ENCODE assay signal across 24 mouse cellular contexts in the genomic region with DNA sequence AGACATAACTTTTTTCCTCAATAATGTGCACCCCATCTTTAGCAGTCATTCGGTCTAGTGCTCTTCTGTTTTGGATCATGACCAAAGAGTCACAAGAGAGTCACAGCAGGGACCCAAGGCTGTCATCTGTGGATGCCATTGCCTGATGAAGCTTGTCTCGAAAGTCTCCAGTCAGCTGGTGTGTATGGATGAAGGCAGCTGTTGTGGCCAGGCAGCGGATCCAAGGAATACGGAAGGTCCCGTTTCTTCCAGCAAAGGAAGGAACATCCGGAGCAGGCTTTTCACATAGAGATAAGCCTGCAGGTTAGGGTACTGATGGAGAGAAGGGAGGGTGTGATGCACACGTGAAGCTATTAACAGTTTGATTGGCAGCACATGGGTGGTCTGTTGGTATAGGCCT. TPM values are rescaled to one million over a fixed set of nuclear protein-coding genes. Genes with fewer than 3 reads are reported as not detected.
DNase-seq lines count a peak whose midpoint lies in the region; TF ChIP-seq lines count a peak whose summit lies in the region.
"Had no signal": no experiment of that assay in that cellular context is flagged by ENCODE, and none has a peak within 500 bp of the region (broad histone marks: within the 10 kb centered on the region; RNA-seq: fewer than 3 reads in every experiment).

No protein-coding gene starts in this region.

- H3ac ChIP-seq in myocyte (ENCODE audit: control insufficient read depth, insufficient read length) = no peak overlapping the region

- H3K27me3 ChIP-seq in myocyte (ENCODE audit: control insufficient read depth, insufficient read depth, insufficient read length) = no peaks in the 10 kb centered on the region
- H3K27me3 ChIP-seq: CH12.LX; embryonic facial prominence, embryonic 12.5 days; forebrain, embryonic 13.5 days; forebrain, embryonic 15.5 days; Patski had no signal

- DNase-seq in cerebellum, postnatal 10 days = peak; percentile 34 to 40
- no peak for DNase-seq in cerebellum, adult 9-10 months
- peak; percentile 25 for DNase-seq in left cerebral cortex, postnatal 4 days
- DNase-seq in left cerebral cortex, adult 2 months (ENCODE audit: extremely low spot score in 1 of 2, low spot score in 2 of 2) = no peak
- DNase-seq: adrenal gland, adult 8-10 months; adrenal gland, postnatal 14 days; adrenal gland, postnatal 36 days; B cell, adult 2 months; cerebellum, adult 11-12 months; cerebellum, adult 2 months; cerebellum, adult 9-11 months; cerebellum, postnatal 25 days; forebrain, postnatal 0 days had no signal

- H3K27ac ChIP-seq in left cerebral cortex, adult 2 months = no peak overlapping the region
- H3K27ac ChIP-seq: embryonic facial prominence, embryonic 10.5 days; embryonic facial prominence, embryonic 12.5 days; forebrain, embryonic 13.5 days; forebrain, embryonic 15.5 days had no signal

- no peak overlapping the region for H3K4me3 ChIP-seq in left cerebral cortex, adult 2 months
- H3K4me3 ChIP-seq in myocyte = no peak overlapping the region
- H3K4me3 ChIP-seq: embryonic facial prominence, embryonic 10.5 days; embryonic facial prominence, embryonic 12.5 days; forebrain, embryonic 13.5 days; forebrain, embryonic 15.5 days had no signal

- TF ChIP-seq POLR2A in myocyte (IDR thresholded peaks at IDR 0.05; ENCODE audit: insufficient read length, low read depth) = no peak

- intact Hi-C loops in left cerebral cortex, postnatal 4 days (cut with DNase I) = no loop called here
- intact Hi-C loops in left cerebral cortex, adult 2 months (cut with DNase I) = no loop called here

- H3K36me3 ChIP-seq in myocyte (ENCODE audit: control insufficient read depth, insufficient read depth) = peaks cover 14% of the 10 kb centered on the region

- no peak for TF ChIP-seq CTCF in left cerebral cortex, adult 2 months (IDR thresholded peaks at IDR 0.05)

- H3K4me2 ChIP-seq in myocyte (ENCODE audit: low read depth) = no peak overlapping the region
- H3K4me2 ChIP-seq: embryonic facial prominence, embryonic 12.5 days; forebrain, embryonic 13.5 days; forebrain, embryonic 15.5 days had no signal

- H3K79me2 ChIP-seq in myocyte (ENCODE audit: control insufficient read depth, insufficient read depth) = no peaks in the 10 kb centered on the region

TF ChIP-seq in myocyte, 11 proteins besides CTCF, POLR2A, EP300 and RAD21:
- TF ChIP-seq MYOG (IDR thresholded peaks at IDR 0.05; ENCODE audit: control insufficient read depth in 1 of 3, insufficient read depth in 1 of 3, insufficient read length in 2 of 3, low read depth in 2 of 3) = peak in 2 of 3 experiments; percentile 52 to 67
- no peak for TF ChIP-seq MAX (IDR thresholded peaks at IDR 0.05; ENCODE audit: low read depth)
- no peak for TF ChIP-seq TCF3 (IDR thresholded peaks at IDR 0.05; ENCODE audit: insufficient read length, low read depth)
- TF ChIP-seq REST (IDR thresholded peaks at IDR 0.05; ENCODE audit: insufficient read depth, insufficient read length) = no peak
- no peak for TF ChIP-seq TCF12 (IDR thresholded peaks at IDR 0.05; ENCODE audit: insufficient read depth, poor library complexity, severe bottlenecking)
- peak; percentile 17 to 73 (median 22) for TF ChIP-seq MYOD1 (IDR thresholded peaks at IDR 0.05; ENCODE audit: control insufficient read depth in 1 of 3, insufficient read length in 2 of 3, low read depth in 2 of 3)
- no peak for TF ChIP-seq POLR2AphosphoS2 (IDR thresholded peaks at IDR 0.05; ENCODE audit: insufficient read length, low read depth)
- TF ChIP-seq E2F4 (IDR thresholded peaks at IDR 0.05; ENCODE audit: insufficient read depth) = no peak

RNA-seq across cellular contexts. Expression of gene Vdac2, which starts 23.4 kb away (rescaled TPM):
- 100 to 1,000 TPM; 182 to 185 TPM for total RNA-seq in left cerebral cortex, postnatal 4 days (2021)
- 100 to 1,000 TPM; 201 to 230 TPM for total RNA-seq in left cerebral cortex, adult 2 months (2021)
- polyA plus RNA-seq in myocyte (2012; fragmentation: generic; extraction: Trizol) = 314 TPM

RNA-seq across cellular contexts. Expression of gene Comtd1, which starts 47.2 kb away (rescaled TPM):
- 10 to 100 TPM; 41.5 to 52.5 TPM for total RNA-seq in left cerebral cortex, postnatal 4 days (2021)
- total RNA-seq in left cerebral cortex, adult 2 months (2021) = 10 to 100 TPM; 22.8 to 24.9 TPM
- polyA plus RNA-seq in myocyte (2012; fragmentation: generic; extraction: Trizol) = 47.1 TPM

RNA-seq across cellular contexts. Expression of gene Dusp13, which starts 50.6 kb away (rescaled TPM):
- not detected for total RNA-seq in left cerebral cortex, postnatal 4 days (2021)
- total RNA-seq in left cerebral cortex, adult 2 months (2021) = not detected
- polyA plus RNA-seq in myocyte (2012; fragmentation: generic; extraction: Trizol) = 24.6 TPM
- total RNA-seq: adrenal gland, postnatal 14 days; CH12.LX had no signal
- polyA plus RNA-seq: activated CD4-positive, CD25-positive, alpha-beta regulatory T cell, adult 4 months; CD4-positive, CD25-positive, alpha-beta regulatory T cell, adult 4 months; embryonic facial prominence, embryonic 10.5 days; embryonic facial prominence, embryonic 12.5 days; forebrain, embryonic 11.5 days; forebrain, embryonic 13.5 days; forebrain, embryonic 15.5 days; G1E had no signal

RNA-seq across cellular contexts. Expression of gene Samd8, which starts 51.3 kb away (rescaled TPM):
- 10 to 100 TPM; 92.6 to 94.3 TPM for total RNA-seq in left cerebral cortex, postnatal 4 days (2021)
- 10 to 100 TPM; 75.1 to 79.7 TPM for total RNA-seq in left cerebral cortex, adult 2 months (2021)
- polyA plus RNA-seq in myocyte (2012; fragmentation: generic; extraction: Trizol) = 27.8 TPM

Comparison
In these comparisons a context has a peak if more than half of its experiments do, and no peak if none do; other contexts are left out.
1. DNase-seq: peak in cerebellum, postnatal 10 days (2 of 2) and left cerebral cortex, postnatal 4 days (single experiment); none in cerebellum, adult 9-10 months (single experiment) and left cerebral cortex, adult 2 months (0 of 2).